18 mouse cellular contexts compared by ENCODE assay signal in the genomic region with DNA sequence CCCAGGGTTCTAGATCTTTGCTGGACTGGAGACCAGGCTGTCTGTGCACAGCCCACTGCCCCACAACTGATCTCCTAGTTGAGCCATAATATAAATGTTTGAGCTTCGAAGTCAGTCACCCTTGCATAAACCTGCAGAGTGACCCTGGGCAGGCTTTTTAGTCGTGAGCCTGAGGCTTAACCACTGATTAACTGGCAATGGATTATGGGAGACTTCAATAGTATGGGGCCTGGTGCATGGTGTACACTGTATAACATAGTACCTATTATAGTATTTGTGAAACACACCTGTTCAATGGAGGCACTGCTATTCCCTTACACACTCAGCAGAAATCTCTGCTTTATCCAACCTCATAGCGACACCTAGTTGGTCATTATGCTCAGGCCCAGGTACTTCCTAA. TPM values are rescaled to one million over a fixed set of nuclear protein-coding genes. Genes with fewer than 3 reads are reported as not detected.
"Had no signal": no experiment of that assay in that cellular context is flagged by ENCODE, and none has a peak within 500 bp of the region (broad histone marks: within the 10 kb centered on the region; RNA-seq: fewer than 3 reads in every experiment).

No protein-coding gene starts in this region.

- H3K9ac ChIP-seq: liver, embryonic 15.5 days; liver, postnatal 0 days; lung, embryonic 15.5 days; midbrain, embryonic 12.5 days; neural tube, embryonic 12.5 days; stomach, embryonic 15.5 days had no signal

- H3K4me3 ChIP-seq: liver, embryonic 15.5 days; lung, embryonic 15.5 days; megakaryocyte, embryonic 14.5 days; midbrain, embryonic 12.5 days; neural tube, embryonic 12.5 days; stomach, embryonic 15.5 days had no signal

- ATAC-seq: liver, postnatal 0 days; lung, postnatal 0 days; midbrain, embryonic 16.5 days had no signal

- H3K9me3 ChIP-seq: liver, embryonic 15.5 days; lung, embryonic 15.5 days; megakaryocyte, embryonic 14.5 days; midbrain, embryonic 12.5 days; neural tube, embryonic 12.5 days; stomach, embryonic 15.5 days had no signal

- H3K27ac ChIP-seq: liver, embryonic 15.5 days; lung, embryonic 15.5 days; macrophage; midbrain, embryonic 12.5 days; neural tube, embryonic 12.5 days; stomach, embryonic 15.5 days; stomach, postnatal 0 days had no signal

- H3K4me1 ChIP-seq: liver, embryonic 15.5 days; lung, embryonic 15.5 days; midbrain, embryonic 12.5 days; neural tube, embryonic 12.5 days; stomach, embryonic 15.5 days had no signal

- DNase-seq: liver, postnatal 0 days; lung, adult 2 months; lung, postnatal 14 days; lung, postnatal 36 days; right cerebral cortex, postnatal 14 days; thymus, adult 2 months; thymus, postnatal 25 days; thymus, postnatal 4 days had no signal

- H3K4me2 ChIP-seq: liver, embryonic 15.5 days; lung, embryonic 15.5 days; midbrain, embryonic 12.5 days; neural tube, embryonic 12.5 days; stomach, embryonic 15.5 days had no signal

- H3K27me3 ChIP-seq: liver, embryonic 15.5 days; lung, embryonic 15.5 days; midbrain, embryonic 12.5 days; neural tube, embryonic 12.5 days; stomach, embryonic 15.5 days had no signal

RNA-seq across cellular contexts. Expression of a gene that starts 17.4 kb away (rescaled TPM):
- polyA plus RNA-seq: macrophage had no signal
